Mouse (Mus musculus) monocyte, adult 2 months (primary cell): ENCODE measurements around the gene Lmx1b.

ENCODE experiments used
- DNase-seq, 2 experiments: peaks; one replicate each; pipeline ENCODE4 v3.0.0; 2022; ENCODE audit warnings: low spot score in 2 of 2, low read depth in 1 of 2

Gene Lmx1b

DNA sequence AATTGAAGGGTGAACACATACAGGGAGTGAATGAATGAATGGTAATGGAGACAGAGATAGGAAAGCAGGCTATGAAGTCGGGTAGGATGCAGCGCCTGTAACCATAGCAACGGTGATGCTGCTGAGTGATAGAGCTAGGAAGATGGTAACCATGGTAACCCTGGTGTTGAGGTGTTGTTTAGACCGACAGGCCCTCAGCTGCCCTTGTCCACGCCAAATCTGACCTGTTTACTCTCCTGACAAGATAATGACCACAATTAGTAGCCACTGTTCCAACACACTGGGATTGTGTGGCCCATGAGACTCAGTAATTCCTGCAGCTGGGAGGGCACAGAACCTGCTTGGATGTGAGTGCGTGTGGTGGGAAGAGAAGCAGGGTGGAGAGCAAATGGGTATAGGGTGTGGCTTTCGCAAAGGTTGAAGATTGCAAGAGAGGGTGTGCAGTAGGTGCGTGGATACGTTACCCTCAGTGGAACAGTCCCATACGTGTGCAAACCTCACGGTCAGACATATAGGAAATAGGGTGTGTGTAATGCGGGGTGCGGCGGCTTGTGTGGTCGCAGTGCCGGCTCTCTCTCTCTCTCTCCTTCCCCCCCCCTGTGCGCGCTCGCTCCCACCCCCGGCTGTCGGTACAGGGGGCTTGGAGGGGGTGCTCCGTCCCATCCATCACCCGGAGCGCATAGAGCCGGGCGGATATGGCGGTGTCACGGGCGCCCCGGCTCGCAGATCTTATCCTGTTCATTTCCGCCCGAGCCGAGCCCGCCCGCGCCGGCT, 96.7 kb downstream of the Lmx1b start:
- no peak for DNase-seq

DNA sequence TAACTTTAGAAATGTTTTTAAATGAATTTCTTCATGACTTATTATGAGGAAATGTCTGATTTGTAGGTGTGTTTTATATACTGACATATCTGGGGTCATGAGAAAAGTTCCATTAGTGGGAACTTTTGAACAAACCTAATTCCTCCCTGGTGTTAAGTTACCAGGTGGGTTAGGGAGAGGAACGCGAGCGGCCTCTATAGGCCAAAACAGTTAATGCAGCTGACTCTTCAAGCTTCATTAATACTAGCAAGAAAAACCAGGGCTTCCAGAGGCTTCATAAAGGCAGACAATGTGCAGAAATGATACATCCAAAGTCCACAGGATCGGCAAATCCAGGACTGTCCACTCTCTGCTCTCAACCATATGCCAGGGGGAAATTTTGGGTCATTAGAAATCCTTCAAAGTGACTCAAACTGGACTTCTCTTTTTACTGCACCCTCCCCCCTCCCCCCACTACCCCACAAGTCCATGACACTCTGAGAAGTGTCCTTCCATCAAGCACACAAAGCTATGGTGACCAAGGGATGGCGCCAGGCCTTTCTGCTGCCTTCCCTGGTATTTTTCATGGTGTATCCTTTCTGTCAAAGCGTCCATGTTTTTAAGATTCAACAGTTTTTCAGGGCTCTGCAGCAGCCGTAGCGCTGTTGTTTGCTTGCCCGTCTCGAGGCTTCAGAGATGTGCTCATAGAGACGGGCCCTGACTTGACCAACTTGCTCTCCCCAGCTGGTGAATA, 97.4 kb downstream of the Lmx1b start:
- DNase-seq, result no peak

DNA sequence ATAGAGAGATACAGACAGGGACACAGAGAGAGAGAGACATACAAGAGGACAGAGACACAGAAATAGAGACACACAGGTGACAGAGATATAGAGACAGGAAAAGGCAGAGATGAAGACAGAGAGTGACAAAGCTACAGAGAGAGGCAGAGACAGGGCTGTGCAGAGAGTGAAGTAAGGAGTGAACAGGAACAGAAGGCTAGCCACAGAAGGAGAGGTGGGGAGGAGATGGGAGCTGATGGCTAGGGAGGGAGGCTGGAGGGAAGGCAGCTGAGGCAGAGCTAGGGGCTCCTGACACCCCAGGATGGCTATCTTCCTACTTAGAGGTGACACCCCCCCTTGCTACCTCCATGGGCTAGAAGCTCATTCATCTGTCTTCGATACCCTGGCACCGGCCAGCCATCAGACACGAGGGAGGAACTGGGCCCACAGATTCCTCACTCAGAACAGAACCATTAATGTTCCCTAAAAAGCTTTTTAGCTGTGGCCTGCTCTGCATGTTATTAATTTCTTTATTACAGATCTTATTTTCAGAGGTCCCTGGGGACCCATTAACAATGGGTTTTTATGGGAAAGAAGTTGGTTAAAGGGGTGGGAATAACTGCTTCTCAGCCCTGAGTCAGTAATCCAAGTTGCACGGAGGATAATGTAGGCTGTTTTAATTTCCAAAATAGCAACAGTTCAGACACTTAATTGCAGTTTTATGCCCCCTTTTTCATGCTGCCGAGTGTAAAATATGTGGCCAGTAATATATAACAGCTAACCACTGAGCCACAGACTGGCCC, 114.8 kb downstream of the Lmx1b start:
- DNase-seq, result no peak

DNA sequence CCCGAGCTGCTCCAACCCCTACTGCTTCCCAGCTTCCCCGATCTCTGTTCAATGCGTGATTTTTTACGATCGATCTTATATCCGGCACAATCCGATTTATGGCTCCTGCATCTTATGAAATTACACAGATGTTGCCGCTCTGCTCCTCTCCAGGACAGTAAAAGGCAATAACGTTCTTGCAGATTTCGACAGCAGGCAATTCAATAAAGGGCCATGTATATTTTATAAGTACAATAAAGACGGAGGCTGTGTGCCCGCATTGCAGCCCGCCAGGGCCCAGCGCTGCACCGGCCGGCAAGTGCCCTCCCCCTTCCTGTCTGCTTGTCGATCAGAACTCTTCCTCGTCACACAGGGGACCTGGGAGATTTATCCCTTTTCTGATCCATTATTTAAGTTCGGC, 124.5 kb downstream of the Lmx1b start:
- DNase-seq, result no peak

DNA sequence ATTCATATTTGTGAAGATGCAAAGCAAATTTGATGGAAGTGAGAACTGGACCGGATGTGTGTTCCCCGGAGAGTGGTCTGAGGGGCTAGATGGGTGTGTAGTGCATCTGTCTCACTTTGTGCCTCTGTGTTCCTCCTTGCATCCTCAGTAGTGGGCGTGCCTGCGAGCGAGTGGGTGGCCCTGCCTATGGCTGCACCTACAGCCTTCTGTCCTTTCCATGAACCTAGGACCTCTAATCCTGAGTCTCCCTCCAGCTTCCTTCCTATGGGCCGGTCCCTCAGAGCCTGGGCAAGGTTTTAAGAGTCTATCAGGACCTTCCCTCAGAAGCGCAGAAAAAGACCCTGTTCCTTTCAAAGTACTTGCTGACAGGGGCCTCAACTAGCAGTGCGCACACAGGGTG, 124.9 kb downstream of the Lmx1b start:
- DNase-seq, result no peak
